Mouse (Mus musculus) midbrain, embryonic 16.5 days (tissue): ENCODE results near the gene Tvp23a. TPM values are rescaled to one million over a fixed set of nuclear protein-coding genes. Genes with fewer than 3 reads are reported as not detected.

Experiments
- ATAC-seq: fragments of 200-750 bp; cut with Nextera tagmentation; 2 replicates; pipeline ENCODE4 v1.8.0; 2017; ENCODE audit warnings: moderate TSS enrichment
- H3K27ac ChIP-seq: fragments of 300-500 bp; sonication (generic); 2 replicates; pipeline ENCODE4 v1.5.1; 2014; ENCODE audit warnings: mild to moderate bottlenecking, low read length, mixed read lengths
- H3K27me3 ChIP-seq: fragments of 300-500 bp; sonication (generic); 2 replicates; pipeline ENCODE4 v1.6.1; 2014; ENCODE audit warnings: low read depth, low read length, mixed read lengths; ENCODE audit not compliant: control insufficient read depth, insufficient read depth
- H3K36me3 ChIP-seq: fragments of 300-500 bp; sonication (generic); 2 replicates; pipeline ENCODE4 v1.6.1; 2014; ENCODE audit warnings: mild to moderate bottlenecking, low read length, moderate library complexity, mixed read lengths; ENCODE audit not compliant: control insufficient read depth, insufficient read depth
- H3K4me1 ChIP-seq: fragments of 300-500 bp; sonication (generic); 2 replicates; pipeline ENCODE4 v1.6.1; 2014; ENCODE audit warnings: mild to moderate bottlenecking, low read length, mixed read lengths; ENCODE audit not compliant: control insufficient read depth, insufficient read depth
- H3K4me2 ChIP-seq: fragments of 300-500 bp; sonication (generic); 2 replicates; pipeline ENCODE4 v1.6.1; 2014; ENCODE audit warnings: mild to moderate bottlenecking, low read length, mixed read lengths
- H3K4me3 ChIP-seq: fragments of 300-500 bp; sonication (generic); 2 replicates; pipeline ENCODE4 v1.5.1; 2014; ENCODE audit warnings: low read depth, mild to moderate bottlenecking, low read length, moderate library complexity, mixed read lengths
- H3K9ac ChIP-seq: fragments of 300-500 bp; sonication (generic); 2 replicates; pipeline ENCODE4 v1.6.1; 2014; ENCODE audit warnings: low read depth, low read length, mixed read lengths
- H3K9me3 ChIP-seq: fragments of 300-500 bp; sonication (generic); replicated peaks from 2 replicates; pipeline ENCODE4 v1.6.1; 2014; ENCODE audit warnings: mild to moderate bottlenecking, low read length, mixed read lengths; ENCODE audit not compliant: control insufficient read depth, poor library complexity, severe bottlenecking
- WGBS: fragments of 180-500 bp; shearing (Covaris S2); extraction: QIAGEN DNeasy Blood & Tissue Kit; methylation state at CpG from one replicate; pipeline ENCODE4 v1.1.7; 2014; 5-methylcytosine and 5-hydroxymethylcytosine counted together
- polyA plus RNA-seq: library from polyadenylated mRNA; unstranded; fragments of >200 nt; fragmentation: Nextera tagmentation; extraction: Ambion mirVana; gene quantifications from 2 replicates; pipeline ENCODE4 v1.2.1, GENCODE M21; 2015

Gene Tvp23a
- polyA plus RNA-seq, 1 experiment from 2014 or later = 54.2 TPM

DNA sequence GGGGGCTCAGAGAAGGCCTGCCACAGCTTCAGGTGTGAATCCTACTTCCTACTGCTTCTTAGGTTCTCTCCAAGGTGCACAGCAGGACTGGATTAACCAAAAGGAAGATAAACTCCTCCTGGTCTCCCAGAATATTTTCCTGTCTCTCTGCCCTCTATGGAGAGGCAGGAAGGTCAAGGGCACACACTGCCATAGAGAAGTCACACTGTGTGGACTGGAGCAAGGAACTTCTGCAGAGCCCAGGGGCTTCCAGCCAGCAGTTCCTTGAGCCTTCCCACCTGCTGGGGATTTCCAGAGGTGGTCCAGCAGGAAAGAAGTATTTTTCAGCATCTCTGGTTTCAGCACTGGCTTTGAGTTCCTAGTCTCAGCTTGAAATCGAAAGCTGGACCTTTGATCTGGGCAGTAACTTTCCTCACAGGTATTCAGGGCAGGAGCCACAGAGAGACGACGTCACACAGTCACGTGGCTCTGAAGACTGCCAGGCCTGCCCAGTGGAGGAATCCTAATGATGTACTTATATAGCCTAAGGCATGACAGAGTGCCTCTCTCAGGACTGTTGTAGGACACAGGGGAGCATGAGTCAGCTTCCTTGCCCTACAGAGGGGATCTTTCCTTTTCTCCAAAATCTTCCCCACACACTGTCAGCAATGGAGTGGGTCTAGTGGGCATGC lies 18.0 kb upstream of the Tvp23a start:
- no peak overlapping the region for H3K4me3 ChIP-seq
- ATAC-seq = no peak
- H3K27me3 ChIP-seq = no peaks in the 10 kb centered on the region
- H3K4me1 ChIP-seq = no peaks in the 10 kb centered on the region
- H3K9me3 ChIP-seq = no peaks in the 10 kb centered on the region
- no peak overlapping the region for H3K27ac ChIP-seq
- WGBS = 32% methylated on average over 4 of the region's 4 CpGs
- H3K9ac ChIP-seq = no peak overlapping the region
- no peak overlapping the region for H3K4me2 ChIP-seq
- no peaks in the 10 kb centered on the region for H3K36me3 ChIP-seq

- no peak for ATAC-seq
- WGBS = 93% methylated on average over 2 of the region's 2 CpGs
Measured at GRCm38 (mm10) chr16:10461178-10461577, 14.0 kb upstream of the Tvp23a start.

GRCm38 (mm10) chr16:10460188-10460587 lies 13.0 kb upstream of the Tvp23a start:
- Histone ChIP-seq H3K4me3 (no peak overlapping the region), H3K4me1 (no peaks in the 10 kb centered on the region), H3K36me3 (no peaks in the 10 kb centered on the region), H3K9ac (no peak overlapping the region), H3K9me3 (no peaks in the 10 kb centered on the region), H3K27me3 (no peaks in the 10 kb centered on the region), H3K27ac (no peak overlapping the region), H3K4me2 (no peak overlapping the region)
- no peak for ATAC-seq
- 77% methylated on average over 2 of the region's 2 CpGs for WGBS

More at GRCm38 (mm10) chr16:10461178-10461577, 14.0 kb upstream of the Tvp23a start:
- no peak overlapping the region for H3K4me3 ChIP-seq
- no peaks in the 10 kb centered on the region for H3K36me3 ChIP-seq
- H3K9me3 ChIP-seq = no peaks in the 10 kb centered on the region
- H3K9ac ChIP-seq = no peak overlapping the region
- H3K4me2 ChIP-seq = no peak overlapping the region
- no peak overlapping the region for H3K27ac ChIP-seq
- H3K4me1 ChIP-seq = no peaks in the 10 kb centered on the region
- no peaks in the 10 kb centered on the region for H3K27me3 ChIP-seq

DNA sequence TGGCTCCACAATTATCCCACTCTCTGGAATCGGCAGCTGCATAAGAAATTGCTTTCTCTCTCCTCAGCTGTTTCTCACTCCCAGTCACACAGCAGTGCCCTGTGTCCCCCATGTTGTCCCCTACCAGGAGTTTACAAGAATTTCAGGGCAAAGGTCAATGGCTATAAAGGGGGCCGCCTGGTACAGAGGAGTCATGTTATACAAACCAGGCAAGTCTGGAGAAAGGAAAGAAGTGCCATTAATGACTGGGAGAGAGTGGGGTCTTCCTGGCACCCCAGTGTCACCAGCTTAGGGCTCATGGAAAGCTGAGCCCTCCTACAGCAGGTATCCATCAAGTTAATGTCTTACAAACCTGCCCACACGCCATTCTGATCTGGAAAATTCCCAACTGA lies 7.4 kb upstream of the Tvp23a start:
- no peaks in the 10 kb centered on the region for H3K36me3 ChIP-seq
- no peak overlapping the region for H3K4me2 ChIP-seq
- H3K9me3 ChIP-seq = no peaks in the 10 kb centered on the region
- no peaks in the 10 kb centered on the region for H3K27me3 ChIP-seq
- ATAC-seq = no peak
- no peak overlapping the region for H3K9ac ChIP-seq
- WGBS = 72% methylated on average over 3 of the region's 3 CpGs
- H3K4me1 ChIP-seq = no peaks in the 10 kb centered on the region
- no peak overlapping the region for H3K4me3 ChIP-seq
- no peak overlapping the region for H3K27ac ChIP-seq

DNA sequence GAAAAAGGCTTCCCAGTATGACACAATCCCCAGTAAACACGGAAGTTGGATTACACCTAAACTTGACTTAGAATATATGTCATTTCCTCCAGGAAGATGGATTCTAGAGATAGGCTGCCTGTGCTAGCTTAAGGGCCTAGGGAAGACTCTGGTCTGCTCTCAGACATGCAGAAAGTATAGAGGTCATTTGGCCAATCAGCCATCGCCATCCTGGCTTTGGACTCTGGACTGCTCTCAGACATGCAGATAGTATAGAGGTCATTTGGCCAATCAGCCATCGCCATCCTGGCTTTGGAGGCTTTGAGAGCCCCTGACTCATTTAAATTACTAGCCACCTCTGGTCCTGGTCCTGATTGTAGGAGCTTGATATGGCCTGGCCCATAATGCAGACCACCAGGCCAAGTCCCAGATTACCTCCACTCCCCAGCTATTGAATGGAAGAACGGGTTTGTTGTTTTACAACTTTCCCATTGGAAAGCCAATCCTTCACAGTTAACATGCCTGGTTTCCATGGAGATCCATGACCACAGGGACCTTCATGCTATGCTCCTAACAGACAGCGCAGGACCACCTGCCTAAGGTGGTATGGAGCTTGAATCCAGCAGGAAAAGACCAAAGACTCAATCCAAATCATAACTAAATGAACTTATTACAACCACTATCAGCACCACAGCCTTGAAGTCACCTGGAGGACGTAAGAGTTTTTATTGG lies 6.9 kb upstream of the Tvp23a start:
- Histone ChIP-seq H3K4me2 (no peak overlapping the region), H3K4me1 (no peaks in the 10 kb centered on the region), H3K9ac (no peak overlapping the region), H3K27ac (no peak overlapping the region), H3K4me3 (no peak overlapping the region), H3K36me3 (no peaks in the 10 kb centered on the region), H3K9me3 (no peaks in the 10 kb centered on the region), H3K27me3 (no peaks in the 10 kb centered on the region)
- WGBS = 81% methylated on average over 6 of the region's 6 CpGs
- ATAC-seq = no peak

DNA sequence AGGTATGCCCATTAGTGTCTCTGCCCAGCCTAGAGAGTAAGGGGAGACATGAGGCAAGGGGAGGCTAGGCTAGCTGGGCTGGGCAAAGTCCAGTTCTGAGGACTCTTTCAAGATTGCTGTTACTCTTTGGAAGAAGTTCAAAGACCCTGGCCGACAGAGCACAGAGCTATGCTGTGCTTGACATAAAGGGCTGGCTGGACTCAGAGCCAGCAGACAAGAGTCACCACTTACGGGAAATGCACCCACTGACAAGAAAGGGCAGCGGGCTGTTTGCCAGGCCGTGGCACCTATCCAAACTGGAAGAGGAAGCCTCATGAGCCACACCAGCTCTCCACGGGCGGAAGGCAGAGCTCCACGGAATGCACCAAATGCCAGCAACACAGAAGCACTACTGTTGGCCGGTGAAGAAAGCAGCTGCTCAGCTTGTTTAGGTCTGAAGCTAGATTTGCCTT lies 5.3 kb upstream of the Tvp23a start:
- H3K4me3 ChIP-seq = no peak overlapping the region
- H3K27me3 ChIP-seq = no peaks in the 10 kb centered on the region
- no peak overlapping the region for H3K9ac ChIP-seq
- peaks cover 5% of the 10 kb centered on the region for H3K4me1 ChIP-seq
- no peaks in the 10 kb centered on the region for H3K9me3 ChIP-seq
- no peak overlapping the region for H3K4me2 ChIP-seq
- ATAC-seq = peak; percentile 79
- no peak overlapping the region for H3K27ac ChIP-seq
- no peaks in the 10 kb centered on the region for H3K36me3 ChIP-seq
- WGBS = 72% methylated on average over 8 of the region's 8 CpGs

DNA sequence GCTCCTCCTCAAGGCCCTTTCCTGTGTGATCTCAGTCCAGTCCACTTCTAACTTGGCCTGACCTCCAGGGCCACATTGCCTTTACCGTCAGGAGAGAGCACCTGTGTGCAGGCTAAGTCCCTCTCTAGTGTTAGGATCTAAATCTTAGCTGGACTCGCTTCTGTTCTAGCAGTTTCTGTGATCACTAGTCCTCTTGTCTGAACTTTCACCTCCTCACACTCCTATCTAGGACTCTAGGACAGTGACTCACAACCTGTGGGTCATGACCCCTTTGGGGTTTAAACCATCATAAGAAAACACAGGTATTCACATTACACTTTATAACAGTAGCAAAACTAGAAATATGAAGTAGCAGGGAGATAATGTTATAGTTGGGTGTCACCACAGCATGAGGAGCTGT lies 4.7 kb upstream of the Tvp23a start:
- ATAC-seq = no peak
- Histone ChIP-seq H3K27ac (no peak overlapping the region), H3K4me3 (no peak overlapping the region), H3K4me1 (peaks cover 5% of the 10 kb centered on the region), H3K9ac (no peak overlapping the region), H3K9me3 (no peaks in the 10 kb centered on the region), H3K27me3 (no peaks in the 10 kb centered on the region), H3K36me3 (no peaks in the 10 kb centered on the region), H3K4me2 (no peak overlapping the region)
- WGBS = 88% methylated on average over 2 of the region's 2 CpGs

DNA sequence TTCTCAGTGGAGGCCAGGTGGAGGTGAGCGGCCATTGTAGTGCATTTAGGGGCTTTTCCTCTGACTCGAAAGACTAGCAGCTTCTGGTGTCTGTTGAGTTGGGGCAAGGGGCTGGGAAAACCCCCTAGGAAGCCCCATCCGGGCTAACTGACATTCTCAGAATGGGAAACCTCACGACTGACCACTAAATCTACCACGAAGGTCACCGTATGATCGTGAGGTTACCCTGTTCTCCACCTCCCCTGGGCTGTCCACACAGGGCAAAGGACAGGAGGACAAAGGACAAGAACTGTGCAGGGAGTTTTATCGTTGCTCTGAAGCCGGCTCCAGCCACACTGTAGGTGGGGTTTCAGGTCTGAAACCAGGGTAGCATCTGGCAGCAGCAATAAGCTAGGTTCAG lies 1.8 kb upstream of the Tvp23a start:
- ATAC-seq = no peak
- Histone ChIP-seq H3K27me3 (no peaks in the 10 kb centered on the region), H3K4me3 (no peak overlapping the region), H3K27ac (no peak overlapping the region), H3K9ac (no peak overlapping the region), H3K4me1 (peaks cover 24% of the 10 kb centered on the region), H3K9me3 (no peaks in the 10 kb centered on the region), H3K36me3 (no peaks in the 10 kb centered on the region), H3K4me2 (no peak overlapping the region)
- WGBS = 88% methylated on average over 9 of the region's 9 CpGs

DNA sequence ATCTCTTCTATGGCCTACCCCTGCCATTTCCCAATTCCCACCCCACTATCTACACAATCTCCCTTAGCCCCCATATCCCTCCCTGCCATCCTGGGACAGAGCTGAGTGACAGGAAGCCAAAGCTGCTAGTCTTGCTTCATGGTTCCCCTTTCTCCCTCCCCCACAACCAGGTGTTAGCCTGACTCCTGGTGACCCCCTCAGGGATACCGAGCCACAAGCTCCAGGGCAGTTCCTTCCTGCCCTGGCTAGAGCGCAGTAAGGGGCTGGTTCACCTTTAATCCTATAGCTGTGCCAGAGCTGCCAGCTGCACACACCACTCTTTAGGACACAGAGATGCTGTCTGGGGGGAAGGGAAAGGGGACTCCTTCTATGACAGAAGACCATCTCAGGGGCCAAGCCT lies 619 bp upstream of the Tvp23a start:
- H3K9me3 ChIP-seq = no peaks in the 10 kb centered on the region
- WGBS = 58% methylated on average over 2 of the region's 2 CpGs
- no peaks in the 10 kb centered on the region for H3K36me3 ChIP-seq
- peak overlapping the region; percentile 65 for H3K4me2 ChIP-seq
- no peaks in the 10 kb centered on the region for H3K27me3 ChIP-seq
- peak overlapping the region; percentile 50 for H3K4me3 ChIP-seq
- ATAC-seq = 0 out of 2 replicates have a peak, but pooled peaks have one; percentile 9
- peak overlapping the region; percentile 78 for H3K9ac ChIP-seq
- peak overlapping the region; percentile 85; the same call in 1 of the 2 replicates for H3K27ac ChIP-seq
- H3K4me1 ChIP-seq = peaks cover 34% of the 10 kb centered on the region
